Mouse (Mus musculus) bone marrow macrophage, adult 2 months (primary cell): ENCODE results near the gene Carf.

Experiments used
- CTCF ChIP-seq: IDR thresholded peaks from 2 replicates; pipeline ENCODE4 v1.5.1; 2012; ENCODE audit warnings: low read depth, mild to moderate bottlenecking, low read length, moderate library complexity
- POLR2A ChIP-seq: IDR thresholded peaks from 2 replicates; pipeline ENCODE4 v1.6.1; 2012; ENCODE audit warnings: mild to moderate bottlenecking, low read depth, low read length, borderline replicate concordance

DNA sequence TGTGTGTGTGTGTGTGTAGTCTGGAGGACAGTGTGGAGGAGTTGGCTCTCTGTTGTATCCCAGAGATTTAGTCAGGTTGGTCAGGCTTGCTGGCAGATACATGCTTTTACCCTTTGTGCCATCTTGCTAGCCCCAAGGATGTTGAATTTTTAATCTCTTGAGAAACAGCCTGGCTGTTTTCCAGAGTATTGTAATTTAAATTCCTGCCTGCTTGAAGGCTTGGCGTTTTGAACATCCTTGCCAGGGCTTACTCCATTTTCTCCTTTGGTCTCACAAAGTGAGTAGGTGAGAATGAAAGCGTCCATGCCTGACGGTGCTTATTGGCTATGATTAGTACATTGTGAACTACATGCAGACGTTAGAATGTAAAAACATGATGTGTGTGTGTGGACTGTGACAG is 101.0 kb downstream of the Carf start:
- TF ChIP-seq CTCF (no peak), POLR2A (no peak)
